Mouse (Mus musculus) right cerebral cortex, postnatal 25 days (tissue): ENCODE results near the gene Gm49601.

ENCODE experiments used
- DNase-seq: peaks from one replicate; pipeline ENCODE4 v3.0.0; 2022

Gene Gm49601

DNA sequence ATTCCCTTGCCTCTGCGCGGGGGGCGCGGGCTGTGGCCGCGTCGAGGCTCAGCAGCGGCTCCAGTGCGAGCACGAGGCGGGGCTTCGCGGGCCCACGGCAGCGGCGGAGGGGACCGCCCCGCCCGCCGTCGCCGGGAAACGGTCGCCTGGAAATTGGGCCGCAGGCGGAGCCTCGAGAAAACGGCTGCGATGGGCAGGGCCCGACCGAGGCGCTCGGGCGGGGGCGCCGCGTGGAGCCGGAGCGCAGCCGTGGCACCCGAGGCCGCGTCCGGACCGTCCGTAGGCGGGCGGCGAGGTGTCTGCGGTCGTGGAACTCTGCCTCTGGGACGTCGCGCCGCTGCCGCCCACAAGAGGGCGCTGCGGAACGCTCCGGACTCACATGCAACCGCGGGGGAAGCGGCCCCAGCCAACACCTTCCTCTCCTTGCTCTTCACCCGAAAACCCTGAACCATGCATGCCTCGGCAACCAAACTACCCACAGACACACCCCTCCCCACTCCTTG, at the start of gene Gm49601:
Gene Gm49601 (minus strand): TSS at position 52 of the 503 bp plus-strand sequence.
- peak; percentile 87 for DNase-seq

DNA sequence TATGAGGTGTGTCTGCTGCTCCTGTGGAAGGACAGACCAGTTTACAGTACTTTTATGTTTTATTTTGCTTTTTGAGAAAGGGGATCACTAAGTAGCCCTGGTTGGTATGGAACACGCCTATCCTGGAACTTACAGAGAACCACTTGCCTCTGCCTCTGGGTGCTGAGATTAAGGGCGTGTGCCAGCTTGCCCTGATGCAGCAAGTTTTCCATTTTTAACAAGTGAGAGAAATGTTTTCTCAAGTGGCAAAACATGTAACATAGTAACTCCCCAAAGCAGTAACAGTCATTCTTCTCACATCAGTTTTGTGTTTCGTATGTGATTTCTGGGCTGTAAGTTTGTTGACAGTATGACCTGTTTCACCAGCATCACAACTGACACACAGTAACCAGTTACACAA, 46.8 kb upstream of the Gm49601 start:
- no peak for DNase-seq

DNA sequence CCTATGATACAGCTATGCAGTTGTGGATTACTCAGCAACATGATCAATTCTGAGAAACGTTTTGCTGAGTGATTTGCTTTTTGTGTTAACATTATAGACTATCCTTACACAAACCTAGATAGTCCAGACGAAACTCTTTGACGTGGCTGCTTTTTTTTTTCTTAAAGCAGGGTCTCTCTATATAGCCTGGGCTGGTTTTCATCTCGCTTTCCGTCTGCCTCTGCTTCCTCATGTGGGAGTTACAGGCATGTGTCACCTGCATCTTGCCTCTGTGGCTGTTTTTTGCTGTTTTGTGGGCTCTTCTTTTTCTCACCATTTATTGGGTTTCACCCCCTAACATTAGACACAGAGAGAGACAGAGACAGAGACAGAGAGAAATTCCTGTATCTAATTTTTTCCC, 45.8 kb upstream of the Gm49601 start:
- DNase-seq: no peak

DNA sequence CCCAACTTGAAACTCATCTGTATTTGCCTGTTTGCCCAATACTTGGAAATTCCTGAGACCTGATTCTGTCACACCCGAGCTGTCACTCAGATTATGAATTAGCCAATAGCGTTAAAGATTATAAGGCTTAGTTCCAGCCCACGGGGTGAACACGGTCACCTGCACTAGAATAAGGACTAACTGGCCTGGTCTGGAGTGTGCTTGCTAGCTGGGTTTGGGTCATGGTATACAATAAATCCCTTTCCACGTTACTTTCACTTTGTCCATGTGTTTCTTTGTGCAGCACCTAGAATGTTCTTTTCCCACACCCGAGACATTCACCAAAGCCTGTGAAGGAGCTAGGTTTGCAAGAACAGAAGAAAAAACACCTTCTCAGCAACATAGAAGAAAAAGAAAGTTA, 43.7 kb upstream of the Gm49601 start:
- no peak for DNase-seq

DNA sequence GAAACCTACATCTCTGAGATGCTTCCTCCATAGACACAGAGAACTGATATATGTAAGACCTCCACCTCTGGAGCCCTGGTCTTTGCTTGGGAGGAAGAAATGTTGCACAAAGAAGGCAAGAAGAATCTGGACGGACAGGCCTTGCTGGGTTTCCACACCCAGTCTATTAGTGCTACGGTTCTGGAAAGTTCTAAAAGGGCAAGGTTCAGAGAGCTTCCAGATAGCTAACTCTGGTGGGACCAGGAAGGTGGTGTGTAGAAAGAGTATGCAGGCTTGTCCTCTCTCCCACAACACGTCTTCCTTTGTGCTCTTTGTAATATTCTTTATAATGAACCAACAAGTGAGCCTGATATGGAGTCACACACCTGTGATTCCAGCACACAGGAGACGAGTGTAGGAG, 32.4 kb upstream of the Gm49601 start:
- no peak for DNase-seq

DNA sequence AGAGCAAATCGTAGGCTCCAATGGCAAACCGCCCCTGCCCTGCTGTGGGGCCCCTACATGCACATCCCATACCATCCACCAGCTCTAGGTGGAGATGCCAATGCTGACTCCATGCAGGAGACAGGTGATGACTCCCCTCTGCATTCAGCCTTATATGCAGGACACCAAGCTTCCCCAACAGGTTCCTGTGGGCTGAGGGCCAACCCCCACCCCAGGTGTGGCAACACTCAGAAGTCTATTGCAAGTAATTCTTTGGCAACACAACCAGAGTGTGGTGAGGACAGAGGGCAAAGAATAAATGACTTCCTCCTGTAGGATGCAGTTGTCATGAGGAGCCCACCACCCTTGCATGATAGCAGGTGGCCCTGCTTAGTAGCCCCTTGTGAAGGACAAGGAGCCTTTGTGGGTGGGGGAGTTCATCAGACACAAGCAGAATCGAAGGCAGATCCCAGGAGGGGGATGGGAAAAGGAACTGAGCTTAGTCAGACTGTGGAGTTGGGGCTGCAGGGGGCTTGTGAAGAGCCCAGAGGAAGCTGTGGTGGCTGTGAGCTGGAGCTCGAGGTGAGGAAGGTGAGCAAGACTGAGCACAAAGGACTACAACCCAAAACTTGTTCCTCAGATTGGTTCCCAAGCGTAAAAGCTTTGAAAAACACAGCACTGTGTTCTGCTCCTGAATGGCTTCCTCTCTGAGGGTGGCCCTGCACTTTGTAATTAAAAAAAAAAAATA, 29.3 kb upstream of the Gm49601 start:
- no peak for DNase-seq

DNA sequence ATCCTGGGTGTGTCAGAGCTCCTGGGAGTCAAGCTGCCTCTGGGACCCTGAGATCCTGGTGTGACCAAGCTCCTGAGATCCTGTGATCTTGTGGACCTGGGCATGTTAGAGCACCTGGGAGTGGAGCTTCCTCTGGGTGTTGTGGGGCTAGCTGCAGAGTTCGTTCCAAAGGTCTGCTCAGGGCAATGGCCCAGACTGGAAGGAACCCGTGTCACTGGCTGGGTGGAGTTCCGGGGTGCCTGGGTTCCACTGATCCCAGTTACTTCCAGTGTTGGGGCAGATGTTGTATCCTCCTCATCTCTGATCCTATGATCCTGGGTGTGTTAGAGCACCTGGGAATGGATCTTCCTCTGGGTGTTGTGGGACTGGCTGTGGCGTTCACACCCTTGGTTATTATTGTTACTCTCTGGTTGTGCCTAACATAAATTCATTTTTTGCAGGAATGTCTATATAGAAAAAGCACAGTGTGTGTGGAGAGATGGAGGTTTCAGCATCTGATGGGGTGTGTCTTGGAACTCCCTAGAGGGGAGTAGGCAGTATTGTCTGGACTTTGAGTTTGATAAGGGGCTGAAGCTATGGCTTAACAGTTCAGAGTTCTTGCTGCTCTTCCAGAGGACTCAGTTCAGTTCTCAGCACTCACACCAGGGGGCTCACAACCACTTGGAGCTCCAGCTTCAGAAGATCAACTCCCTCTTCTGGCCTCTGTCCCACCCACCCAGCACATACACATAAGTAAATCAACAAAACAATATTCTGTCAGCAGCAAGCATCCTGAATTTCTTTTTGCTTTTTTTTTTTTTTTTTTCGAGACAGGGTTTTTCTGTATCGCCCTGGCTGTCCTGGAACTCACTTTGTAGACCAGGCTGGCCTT, 27.3 kb upstream of the Gm49601 start:
- no peak for DNase-seq

DNA sequence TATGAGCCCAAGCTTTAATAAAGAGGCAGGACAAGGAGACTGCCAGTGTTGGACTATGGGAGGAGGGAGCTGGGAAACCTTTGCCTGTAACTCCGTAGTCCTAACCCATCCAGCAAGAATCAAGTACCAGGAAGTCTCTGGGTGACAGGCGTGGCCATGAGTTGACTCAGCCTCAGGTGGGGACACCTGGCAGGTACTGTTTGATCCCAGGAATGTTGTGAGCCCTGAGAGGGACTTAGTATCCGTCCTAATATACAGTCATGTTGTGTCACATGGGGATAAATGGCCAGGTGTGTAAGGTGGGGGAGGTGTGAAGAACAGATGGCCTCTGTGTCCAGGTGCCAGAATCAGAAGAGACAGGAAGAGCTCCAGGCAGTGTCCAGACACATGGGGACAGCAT, 22.9 kb upstream of the Gm49601 start:
- DNase-seq: no peak

DNA sequence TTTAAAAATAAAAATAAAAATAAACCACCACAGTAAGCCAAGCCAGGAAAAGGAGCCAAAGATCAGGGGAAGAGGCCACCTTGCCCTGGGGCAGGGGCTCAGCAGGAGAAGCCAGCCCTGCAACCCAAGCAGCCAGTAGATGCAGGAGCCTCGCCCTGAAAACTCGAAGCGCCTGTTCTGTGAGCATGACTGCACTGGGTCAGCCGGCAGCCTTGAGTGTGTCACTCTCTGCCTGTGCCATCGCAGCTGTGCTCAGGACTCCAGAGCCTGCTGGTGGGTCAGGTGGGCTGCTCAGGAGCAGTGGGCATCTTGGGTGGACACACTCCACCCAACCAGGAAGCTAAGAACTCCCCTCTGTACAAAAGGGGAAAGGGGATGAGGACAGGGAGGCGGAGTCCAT, 19.1 kb upstream of the Gm49601 start:
- DNase-seq: no peak

DNA sequence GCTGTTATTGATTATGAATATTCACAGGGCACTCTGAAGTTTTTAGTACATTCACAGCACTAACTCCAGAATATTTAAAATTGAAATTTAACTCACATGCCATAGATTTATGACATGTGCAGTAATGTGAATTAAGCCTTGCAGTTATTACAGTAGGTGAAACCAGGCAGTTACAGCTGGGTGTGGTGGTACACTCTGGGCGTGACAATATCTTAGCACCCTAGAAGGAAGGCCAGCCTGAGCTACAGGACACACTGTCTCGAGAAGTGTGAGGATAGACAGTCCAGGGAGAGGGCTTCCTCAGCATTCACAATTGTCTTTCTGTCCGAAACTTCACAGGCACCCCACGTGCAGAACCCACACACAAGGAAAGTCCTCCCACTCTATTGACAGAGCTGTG, 18.3 kb upstream of the Gm49601 start:
- no peak for DNase-seq

DNA sequence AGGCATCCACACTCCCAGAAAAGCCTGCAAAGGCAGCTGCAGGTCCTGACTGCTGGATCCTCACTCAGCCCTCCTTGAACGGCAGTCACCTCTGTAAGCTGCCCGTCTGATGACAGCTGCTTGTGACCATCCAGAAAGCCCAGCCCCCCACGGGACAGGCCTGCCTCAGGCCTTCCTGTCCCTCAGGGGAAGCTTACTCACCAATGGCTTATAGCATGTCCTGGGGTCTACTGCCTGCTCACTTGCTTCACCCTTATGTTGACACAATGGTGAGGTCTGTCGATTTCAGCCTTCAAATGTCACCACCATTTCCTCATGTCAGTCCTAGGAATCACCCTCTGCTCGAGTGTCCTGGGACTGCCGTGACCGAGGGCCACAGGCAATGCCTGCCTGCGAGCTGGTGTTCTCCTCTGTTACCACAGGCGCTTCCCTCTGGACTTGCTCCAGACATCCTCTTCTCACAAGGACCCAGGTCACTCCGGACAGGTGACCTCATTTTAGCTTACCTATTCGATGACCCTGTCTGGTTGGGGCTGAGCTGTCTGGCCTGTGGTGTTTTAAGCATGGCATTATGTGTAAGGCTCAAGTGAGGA, 17.3 kb upstream of the Gm49601 start:
- DNase-seq: no peak

DNA sequence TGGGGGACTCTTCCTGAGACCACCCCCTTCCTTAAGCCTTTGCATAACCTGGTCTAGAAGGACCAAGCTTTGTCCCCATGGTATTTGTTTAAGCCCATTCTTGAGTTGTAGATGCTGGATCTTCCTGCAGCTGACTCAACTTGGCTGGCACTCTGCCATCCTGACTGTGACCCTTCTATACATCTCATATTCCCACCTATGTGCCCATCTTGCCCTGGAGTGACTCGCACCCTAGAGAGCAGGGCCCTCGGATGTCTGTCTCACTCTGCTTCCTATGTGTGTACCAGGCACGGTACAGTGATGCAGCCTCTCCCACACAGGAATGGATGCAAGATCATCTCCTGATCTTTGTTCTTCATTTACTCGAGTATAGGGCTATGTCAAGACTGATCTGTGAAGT, 16.7 kb upstream of the Gm49601 start:
- no peak for DNase-seq

DNA sequence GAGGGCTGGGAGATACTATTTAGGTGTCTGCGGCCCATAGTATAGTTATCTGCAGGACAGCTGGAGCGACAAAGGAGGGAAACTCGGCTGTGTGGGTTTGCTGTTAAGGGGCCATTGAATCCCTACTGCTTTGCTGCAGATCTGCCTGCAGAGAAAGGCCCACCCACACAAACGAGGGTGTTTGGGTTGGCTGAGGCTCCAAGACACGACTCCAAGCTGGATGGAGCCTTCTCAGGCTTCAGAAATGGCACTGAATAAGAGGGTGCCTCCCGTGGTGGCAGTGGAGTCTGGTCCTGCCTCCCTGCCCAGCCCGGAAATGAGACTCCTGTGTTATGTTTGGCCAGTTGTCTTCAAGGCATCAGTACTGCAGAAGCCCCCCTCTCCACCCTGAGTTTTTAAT, 16.1 kb upstream of the Gm49601 start:
- peak; percentile 52 for DNase-seq

DNA sequence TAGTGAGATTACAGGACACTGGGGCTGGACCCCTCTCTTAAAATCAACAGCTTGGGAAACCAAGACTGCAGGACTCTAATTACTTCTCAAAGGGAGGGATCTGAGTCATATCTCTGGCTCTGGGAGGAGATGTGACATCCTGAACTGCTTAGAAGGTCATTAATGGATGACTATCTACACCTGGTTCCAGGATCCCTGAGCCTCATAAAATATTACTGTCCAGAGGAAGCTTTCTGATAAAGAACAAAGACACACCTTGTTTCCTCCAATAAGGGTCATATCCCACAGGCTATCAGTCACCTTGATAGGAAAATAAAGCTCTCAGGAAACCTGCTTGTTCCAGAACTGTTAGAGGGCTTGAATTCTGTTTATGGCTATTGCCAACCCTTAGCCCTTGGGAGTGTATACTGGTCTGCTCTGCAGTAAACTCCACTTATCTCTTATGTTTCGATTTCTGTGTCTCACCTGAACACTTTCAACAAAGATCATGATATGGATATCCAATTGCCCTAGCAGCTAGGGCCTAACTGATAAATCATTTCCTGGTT, 13.2 kb upstream of the Gm49601 start:
- DNase-seq: no peak

DNA sequence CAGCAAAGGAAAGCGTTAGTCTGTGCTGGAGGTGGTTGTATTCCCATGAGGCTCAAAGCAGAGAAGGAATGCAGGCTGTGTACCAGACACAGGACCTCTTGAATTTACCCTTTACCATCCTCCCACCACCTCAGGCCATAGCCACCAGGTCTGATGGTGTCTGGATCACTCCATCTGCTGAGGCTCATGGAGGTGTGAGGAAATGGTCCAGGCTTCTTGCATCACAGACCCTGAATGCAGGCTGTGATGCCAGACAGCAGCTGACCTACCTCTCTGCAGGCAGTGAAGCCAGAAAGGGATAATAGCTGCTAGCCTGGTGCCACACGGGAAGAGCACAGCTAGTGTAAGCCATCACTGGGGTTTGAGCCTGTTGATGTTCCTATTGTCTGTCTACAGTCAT, 12.2 kb upstream of the Gm49601 start:
- DNase-seq: no peak

DNA sequence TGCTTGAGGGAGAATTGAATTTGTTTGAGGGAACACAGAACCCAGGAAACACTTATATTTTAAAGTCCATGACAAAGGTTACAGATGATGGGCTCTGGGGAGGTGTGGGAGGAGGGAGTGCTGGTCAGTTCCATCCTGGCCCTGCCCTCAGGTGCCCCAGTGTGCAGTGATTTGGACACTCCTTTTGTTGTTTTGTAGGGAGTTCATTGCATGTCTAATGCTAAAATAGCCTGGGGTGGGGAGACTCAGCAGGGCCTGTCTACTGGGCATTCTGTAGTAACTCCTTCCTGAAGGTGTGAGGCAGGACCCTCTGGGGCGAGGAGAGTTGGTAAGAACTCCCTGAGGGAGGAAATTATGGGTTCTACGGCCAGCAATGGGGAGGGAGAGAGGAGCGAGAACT, 10.6 kb upstream of the Gm49601 start:
- no peak for DNase-seq

DNA sequence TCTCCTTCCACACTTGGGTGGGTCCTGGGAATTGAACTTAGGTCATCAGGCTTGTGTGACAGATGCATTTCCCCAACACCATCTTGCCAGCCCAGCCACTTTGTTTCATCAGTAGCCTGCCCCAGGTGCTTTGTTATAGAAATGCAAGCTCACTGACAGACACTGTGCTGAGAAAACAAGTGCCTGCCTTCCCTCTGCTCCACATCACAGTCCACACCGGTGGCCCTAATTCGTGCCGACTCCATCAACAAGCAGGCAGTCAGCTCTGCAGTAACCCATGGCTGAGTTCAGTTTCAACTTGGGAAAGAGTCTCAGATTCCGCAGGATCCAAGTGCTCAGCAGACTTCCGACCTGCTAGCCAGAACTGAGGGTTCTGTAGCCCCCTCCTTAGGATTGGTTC, 10.2 kb upstream of the Gm49601 start:
- no peak for DNase-seq

DNA sequence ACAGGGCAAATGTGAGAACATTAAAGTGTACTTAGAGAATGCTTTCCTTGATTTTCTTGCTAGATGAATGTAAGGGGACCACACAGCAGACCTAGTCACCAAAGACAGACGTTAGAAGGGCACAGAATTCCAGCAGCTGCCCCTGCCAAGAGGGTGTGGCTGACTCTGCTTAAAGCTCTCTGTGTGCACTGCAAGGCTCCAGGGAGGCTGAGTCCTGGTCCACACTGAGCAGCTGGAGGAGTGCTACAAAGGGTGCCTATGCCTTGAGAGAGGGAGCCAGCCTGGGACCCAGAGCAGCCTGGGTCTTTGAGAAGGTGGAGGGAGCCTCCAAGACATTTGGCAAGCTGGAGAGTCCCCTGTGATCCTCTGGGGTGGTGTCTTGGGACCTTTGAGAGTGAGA, 7.1 kb upstream of the Gm49601 start:
- no peak for DNase-seq

DNA sequence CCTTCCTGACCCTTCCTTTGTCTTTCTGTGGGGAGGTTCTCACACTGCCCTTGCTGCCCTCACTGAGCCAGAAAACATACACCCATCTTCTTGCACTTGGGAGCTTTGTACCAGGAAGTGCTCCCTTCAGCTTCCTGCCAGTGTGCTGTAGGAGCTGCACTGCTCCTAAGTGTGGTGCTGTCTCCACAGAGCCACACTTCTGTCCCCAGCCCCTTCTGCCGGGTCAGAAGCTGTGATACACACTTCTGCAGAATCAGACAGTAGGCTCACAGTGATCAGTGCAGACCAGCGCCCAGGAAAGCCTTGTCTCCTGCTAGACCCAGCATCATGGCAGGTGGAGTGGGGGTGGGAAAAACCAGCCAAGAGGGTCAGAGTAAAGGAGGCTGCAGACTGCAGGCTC, 6.6 kb upstream of the Gm49601 start:
- no peak for DNase-seq

DNA sequence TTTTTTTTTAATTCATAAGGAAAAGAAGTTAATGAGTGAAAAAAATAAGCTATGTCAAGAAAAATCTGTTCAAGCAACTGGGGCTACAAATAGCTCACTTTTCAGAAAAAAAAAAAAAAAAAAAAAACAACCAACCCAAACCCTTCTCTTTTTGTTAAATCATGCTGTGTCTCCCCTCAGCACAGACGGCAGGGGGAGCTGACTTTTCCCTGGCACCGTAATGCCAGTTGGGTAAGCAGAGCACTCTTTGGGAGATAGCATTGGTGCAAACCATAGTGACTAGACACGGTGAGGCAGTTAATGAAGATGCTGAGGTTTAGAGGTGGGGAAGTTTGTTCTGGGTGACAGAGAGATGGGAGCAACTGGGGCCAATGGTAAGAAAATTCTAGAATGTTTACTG, 5.8 kb upstream of the Gm49601 start:
- peak; percentile 40 for DNase-seq

DNA sequence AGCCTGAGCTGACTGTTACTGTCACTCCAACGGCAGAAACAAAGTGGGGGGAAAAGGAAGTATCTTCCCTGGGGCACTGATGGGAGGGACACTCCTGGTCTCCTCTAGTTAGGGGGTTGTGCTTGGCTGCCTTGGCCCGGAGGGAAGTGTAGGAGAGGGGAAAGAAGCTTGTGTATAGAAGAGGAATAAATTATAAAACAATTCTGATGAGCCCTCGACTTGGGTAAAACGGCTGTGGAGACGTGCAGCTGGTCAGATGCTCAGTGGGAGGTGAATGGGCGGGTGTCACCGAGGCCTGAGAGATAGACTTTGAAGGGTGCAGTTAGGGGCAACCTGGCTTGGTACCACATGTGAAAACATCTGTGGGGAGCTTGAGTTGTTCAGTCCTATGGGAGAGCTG, 4.9 kb upstream of the Gm49601 start:
- no peak for DNase-seq

DNA sequence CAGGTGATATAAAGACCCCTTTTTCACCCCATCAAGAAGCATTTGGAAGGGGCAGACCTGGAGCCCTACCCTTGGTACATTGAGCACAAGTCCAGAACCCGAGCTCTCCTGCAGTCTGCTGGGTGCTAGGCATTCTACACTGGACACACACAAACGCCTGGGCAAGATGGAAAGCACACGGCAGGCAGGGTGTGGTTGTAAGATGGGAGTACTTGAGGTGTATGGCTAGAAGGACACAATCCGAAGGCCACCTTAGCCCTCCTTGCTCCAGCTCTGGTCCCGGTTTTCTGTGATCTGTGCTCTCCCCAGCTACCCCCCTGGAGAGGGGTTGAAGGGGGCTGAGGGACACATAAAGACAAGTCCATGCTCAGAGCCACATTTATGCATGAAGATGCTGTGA, 4.1 kb upstream of the Gm49601 start:
- no peak for DNase-seq

DNA sequence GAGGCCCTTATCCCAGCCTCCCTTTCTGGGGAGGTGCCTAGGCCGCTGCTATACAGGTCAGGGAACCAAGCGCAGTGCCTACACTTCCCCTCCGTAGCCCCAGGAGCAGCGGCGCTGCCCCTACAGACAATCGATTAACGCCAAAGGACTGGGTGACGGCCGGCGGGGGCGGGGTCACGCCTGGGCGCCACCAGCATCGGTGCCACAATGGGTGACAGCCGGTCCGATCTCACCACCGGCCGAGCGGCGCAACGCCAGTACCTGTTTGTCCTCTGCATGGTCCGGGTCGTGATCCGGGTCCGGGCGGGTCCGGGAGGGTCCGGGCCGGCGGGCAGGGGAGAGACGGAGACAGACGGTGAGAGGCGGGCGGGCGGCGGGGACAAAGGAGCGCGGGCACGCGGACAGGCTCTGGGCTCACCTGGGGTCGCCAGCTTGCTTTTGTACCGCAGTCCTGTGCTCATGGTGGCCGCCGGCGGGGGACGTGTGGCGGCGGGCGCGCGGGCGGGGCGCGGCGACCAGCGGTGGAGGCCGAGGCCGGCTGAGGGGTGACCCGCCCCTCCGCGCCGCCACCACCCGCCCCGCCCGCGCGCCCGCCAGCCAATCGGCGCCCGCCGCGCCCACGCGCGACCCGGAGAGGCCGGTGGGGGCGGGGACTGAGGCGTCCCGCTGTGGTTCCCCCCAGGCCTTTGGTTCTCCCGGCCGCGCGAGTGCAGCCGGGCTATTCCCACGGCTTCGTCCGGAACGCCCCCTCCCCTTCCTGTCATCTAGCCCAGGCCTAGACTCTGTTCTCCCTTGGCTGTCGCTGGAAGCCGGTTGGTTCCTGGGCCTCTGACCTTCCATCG, 3.4 kb upstream of the Gm49601 start, which contains the start of gene Sept5:
Gene Sept5 (minus strand): TSS at position 565 of the 842 bp plus-strand sequence.
- peak; percentile 78 for DNase-seq
